ENCODE assay signal across 14 mouse cellular contexts in the genomic region with DNA sequence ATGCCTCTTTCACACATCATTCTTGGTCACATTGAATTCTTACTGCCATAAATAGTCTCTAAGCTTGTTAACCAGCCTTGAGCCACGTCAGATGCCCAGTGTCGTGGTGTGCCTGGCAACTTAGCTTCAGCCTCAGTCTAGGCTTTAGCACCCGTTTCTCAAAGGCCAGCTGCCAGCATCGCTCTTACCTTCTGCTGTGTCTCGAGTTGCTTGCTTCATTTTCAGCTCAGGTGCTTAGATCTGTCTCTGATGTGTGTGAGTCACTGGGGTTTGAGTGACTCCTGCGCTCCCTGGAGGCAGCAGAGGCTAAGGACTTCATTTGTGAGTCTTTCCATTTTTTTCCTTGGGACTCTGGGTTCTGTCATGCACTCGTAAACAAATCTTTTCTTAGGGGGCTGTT.
DNase-seq lines count a peak whose midpoint lies in the region; ATAC-seq lines count a peak whose summit lies in the region.
"Had no signal": no experiment of that assay in that cellular context is flagged by ENCODE, and none has a peak within 500 bp of the region (broad histone marks: within the 10 kb centered on the region; RNA-seq: fewer than 3 reads in every experiment).

No protein-coding gene starts in this region.

- 54% methylated on average over 7 of the region's 7 CpGs for WGBS in heart, embryonic 15.5 days

- H3K27ac ChIP-seq in heart, embryonic 15.5 days: peak overlapping the region; percentile 48
- H3K27ac ChIP-seq: forebrain, embryonic 13.5 days; limb, embryonic 15.5 days had no signal

- H3K27me3 ChIP-seq in heart, embryonic 15.5 days: no peaks in the 10 kb centered on the region
- H3K27me3 ChIP-seq: forebrain, embryonic 13.5 days; kidney, embryonic 15.5 days had no signal

- H3K9ac ChIP-seq in heart, embryonic 15.5 days: no peak overlapping the region
- H3K9ac ChIP-seq: forebrain, embryonic 13.5 days; kidney, embryonic 15.5 days; limb, embryonic 15.5 days had no signal

- no peak for ATAC-seq in heart, embryonic 15.5 days (replicated peaks; ENCODE audit: insufficient number of reproducible peaks, insufficient read depth, low FRiP score, low read depth)
- ATAC-seq: forebrain, embryonic 13.5 days; midbrain, embryonic 16.5 days had no signal

- intact Hi-C loops in heart, postnatal 25 days (cut with DNase I): no loop called here
- intact Hi-C loops in left cerebral cortex, postnatal 36 days (cut with DNase I): no loop called here
- intact Hi-C loops in left cerebral cortex, postnatal 10 days (cut with DNase I): no loop called here

- no peak overlapping the region for H3K4me3 ChIP-seq in heart, embryonic 15.5 days
- H3K4me3 ChIP-seq: forebrain, embryonic 13.5 days; kidney, embryonic 15.5 days; limb, embryonic 15.5 days had no signal

- DNase-seq in heart, postnatal 25 days (ENCODE audit: low spot score): no peak
- peak; percentile 43 to 49 for DNase-seq in left cerebral cortex, postnatal 36 days (ENCODE audit: low spot score in 2 of 2)
- DNase-seq in left cerebral cortex, postnatal 10 days (ENCODE audit: extremely low spot score in 1 of 2, low spot score in 2 of 2): no peak
- peak; percentile 20 for DNase-seq in naive thymus-derived CD4-positive, alpha-beta T cell, adult 2 months (ENCODE audit: low read depth)
- DNase-seq in thymus, postnatal 36 days: peak; percentile 54 to 62
- no peak for DNase-seq in kidney, adult 18-20 months
- DNase-seq: cerebellum, postnatal 10 days; gastrocnemius, postnatal 36 days; right cerebral cortex, postnatal 14 days had no signal

- no peak overlapping the region; the same call in 1 of the 2 replicates for H3K4me2 ChIP-seq in heart, embryonic 15.5 days
- H3K4me2 ChIP-seq: forebrain, embryonic 13.5 days; kidney, embryonic 15.5 days; limb, embryonic 15.5 days had no signal

- no peaks in the 10 kb centered on the region for H3K9me3 ChIP-seq in heart, embryonic 15.5 days (replicated peaks)
- H3K9me3 ChIP-seq: forebrain, embryonic 13.5 days; kidney, embryonic 15.5 days; limb, embryonic 15.5 days had no signal

- H3K36me3 ChIP-seq in heart, embryonic 15.5 days: no peaks in the 10 kb centered on the region
- H3K36me3 ChIP-seq: limb, embryonic 15.5 days had no signal

- peaks cover 27% of the 10 kb centered on the region for H3K4me1 ChIP-seq in heart, embryonic 15.5 days (replicated peaks)

Comparison
In these comparisons a context has a peak if more than half of its experiments do, and no peak if none do; other contexts are left out.
1. DNase-seq: peak in left cerebral cortex, postnatal 36 days (2 of 2), naive thymus-derived CD4-positive, alpha-beta T cell, adult 2 months (single experiment) and thymus, postnatal 36 days (2 of 2); none in heart, postnatal 25 days (single experiment), left cerebral cortex, postnatal 10 days (0 of 2) and kidney, adult 18-20 months (single experiment).